ENCODE assay signal across 8 mouse cellular contexts in genomic region chr1:24099926-24100869, GRCm38 (mm10). TPM values are rescaled to one million over a fixed set of nuclear protein-coding genes. Genes with fewer than 3 reads are reported as not detected.
DNase-seq lines count a peak whose midpoint lies in the region; ATAC-seq lines count a peak whose summit lies in the region.

Gene Fam135a, minus strand, starts transcription at chr1:24100341.

- peak within 1 kb of the TSS; percentile 86 for H3K27ac ChIP-seq in intestine, embryonic 15.5 days

- DNase-seq in adrenal gland, adult 2 months: peak; percentile 95
- peak; percentile 99 for DNase-seq in embryo, embryonic 11 days
- peak; percentile 96 to 97 for DNase-seq in gastrocnemius, postnatal 4 days (ENCODE audit: low spot score in 2 of 2)
- DNase-seq in left cerebral cortex, postnatal 14 days (ENCODE audit: low spot score in 2 of 2): peak; percentile 95 to 96
- peak; percentile 93 for DNase-seq in right cerebral cortex, postnatal 25 days
- DNase-seq in urinary bladder, postnatal 36 days (ENCODE audit: low spot score in 2 of 2): peak; percentile 83 to 92

- peak within 1 kb of the TSS; percentile 92 for H3K9ac ChIP-seq in intestine, embryonic 15.5 days

- 1% methylated on average over 70 of the region's 88 CpGs for WGBS in intestine, embryonic 15.5 days

- no peaks in the 10 kb centered on the region for H3K9me3 ChIP-seq in intestine, embryonic 15.5 days

- H3K36me3 ChIP-seq in intestine, embryonic 15.5 days: no peaks in the 10 kb centered on the region

- no peaks in the 10 kb centered on the region for H3K27me3 ChIP-seq in intestine, embryonic 15.5 days (replicated peaks)

- ATAC-seq in intestine, embryonic 15.5 days: peak; percentile 93
- ATAC-seq in megakaryocyte-erythroid progenitor cell, adult 5-6 weeks (replicated peaks; ENCODE audit: low FRiP score, low TSS enrichment, poor library complexity, severe bottlenecking): peak; percentile 32; the same call in 1 of the 2 replicates

- peaks cover 3% of the 10 kb centered on the region; the same call in 1 of the 2 replicates for H3K4me1 ChIP-seq in intestine, embryonic 15.5 days (replicated peaks)

- intact Hi-C loops in left cerebral cortex, postnatal 14 days (cut with DNase I): loop anchor here (5.0 kb wide), 1 partner anchor 32 kb away; no protein-coding TSS in a partner anchor

- H3K4me2 ChIP-seq in intestine, embryonic 15.5 days (replicated peaks): peak within 1 kb of the TSS; percentile 71

- H3K4me3 ChIP-seq in intestine, embryonic 15.5 days (replicated peaks): peak within 1 kb of the TSS; percentile 91

RNA-seq across cellular contexts. Expression of gene Fam135a, which starts in this region (rescaled TPM):
- total RNA-seq in adrenal gland, adult 2 months (2021): 10 to 100 TPM; 15.2 to 18.6 TPM
- 2.9 TPM in 2 replicates for polyA plus RNA-seq in adrenal gland, adult 2 months (2012; rRNA removed)
- total RNA-seq in gastrocnemius, postnatal 4 days (2021): 10 to 100 TPM; 30.1 to 30.4 TPM
- 35.0 and 39.4 TPM in 2 replicates for polyA plus RNA-seq in intestine, embryonic 15.5 days (2015; fragmentation: Nextera tagmentation; extraction: Ambion mirVana)
- total RNA-seq in left cerebral cortex, postnatal 14 days (2021): 10 to 100 TPM; 29.0 to 29.5 TPM
- total RNA-seq in megakaryocyte-erythroid progenitor cell, adult 5-6 weeks (2014; fragmentation: Nextera tagmentation): not detected in 2 replicates
- total RNA-seq in megakaryocyte-erythroid progenitor cell, adult 5-6 weeks (2017): not detected in 2 replicates

Comparison
In these comparisons a context has a peak if more than half of its experiments do, and no peak if none do; other contexts are left out.
1. Peak in every context shown above with its lines: DNase-seq, ATAC-seq, H3K4me3 ChIP-seq and H3K27ac ChIP-seq.
2. RNA of gene Fam135a (total RNA-seq): 30.1 to 30.4 TPM in gastrocnemius, postnatal 4 days, 29.0 to 29.5 TPM in left cerebral cortex, postnatal 14 days and 15.2 to 18.6 TPM in adrenal gland, adult 2 months; not detected in megakaryocyte-erythroid progenitor cell, adult 5-6 weeks; every median in the first group is over 10 times any median in the second.
3. Peak in ATAC-seq in megakaryocyte-erythroid progenitor cell, adult 5-6 weeks; RNA of the gene not detected or under 1 TPM.